Mouse (Mus musculus): ENCODE data around the gene Slc5a2. TPM values are rescaled to one million over a fixed set of nuclear protein-coding genes. Genes with fewer than 3 reads are reported as not detected.

The Slc5a2 gene
- polyA plus RNA-seq (2012; fragmentation: generic; extraction: Trizol), result not detected

GRCm38 (mm10) chr7:128265411-128265810 is at the start of gene Slc5a2:
Gene Slc5a2, plus strand, starts transcription at chr7:128265657.

GRCm38 (mm10) chr7:128236856-128237592 is 28.4 kb upstream of the Slc5a2 start, which contains the start of gene Armc5:
Gene Armc5, plus strand, starts transcription at chr7:128237342.

GRCm38 (mm10) chr7:128237927-128238778 is 27.3 kb upstream of the Slc5a2 start, which contains the start of gene 9130023H24Rik:
Gene 9130023H24Rik, minus strand, starts transcription at chr7:128238031.

GRCm38 (mm10) chr7:128246496-128247391 is 18.7 kb upstream of the Slc5a2 start, which contains the start of gene Tgfb1i1:
Gene Tgfb1i1, plus strand, starts transcription at chr7:128246812.

GRCm38 (mm10) chr7:128297617-128298480 is 32.4 kb downstream of the Slc5a2 start, which contains the start of gene BC017158:
Gene BC017158, minus strand, starts transcription at chr7:128298170.

Other genes starting within 250 kb of the Slc5a2 start
- gene Itgam, start 203.0 kb upstream of the Slc5a2 start, polyA plus RNA-seq (2012; fragmentation: generic; extraction: Trizol), result not detected
- gene Gm49368, start 203.0 kb upstream of the Slc5a2 start, polyA plus RNA-seq (2012; fragmentation: generic; extraction: Trizol), result not detected
- not detected for gene Itgax, start 136.1 kb upstream of the Slc5a2 start, polyA plus RNA-seq (2012; fragmentation: generic; extraction: Trizol)
- gene Itgad, start 111.3 kb upstream of the Slc5a2 start, polyA plus RNA-seq (2012; fragmentation: generic; extraction: Trizol), result not detected
- gene Cox6a2, start 59.3 kb upstream of the Slc5a2 start, polyA plus RNA-seq (2012; fragmentation: generic; extraction: Trizol), result under 1 TPM; 0.14 to 0.90 TPM
- 10 to 100 TPM; 12.7 to 12.8 TPM for gene Armc5, start 28.3 kb upstream of the Slc5a2 start, polyA plus RNA-seq (2012; fragmentation: generic; extraction: Trizol)
- 1 to 10 TPM in 1 of 2 experiments, under 1 TPM in 1; 0.51 to 3.1 TPM for gene 9130023H24Rik, start 27.6 kb upstream of the Slc5a2 start, polyA plus RNA-seq (2012; fragmentation: generic; extraction: Trizol)
- gene Tgfb1i1, start 18.8 kb upstream of the Slc5a2 start, polyA plus RNA-seq (2012; fragmentation: generic; extraction: Trizol), result 100 to 1,000 TPM in 1 of 2 experiments, 10 to 100 TPM in 1; 59.9 to 101 TPM
- gene BC017158, start 32.5 kb downstream of the Slc5a2 start, polyA plus RNA-seq (2012; fragmentation: generic; extraction: Trizol), result 10 to 100 TPM; 10.9 to 13.9 TPM
- 10 to 100 TPM; 21.1 to 38.4 TPM for gene Rgs10, start 153.1 kb downstream of the Slc5a2 start, polyA plus RNA-seq (2012; fragmentation: generic; extraction: Trizol)
- 10 to 100 TPM; 11.8 to 22.1 TPM for gene Tial1, start 196.1 kb downstream of the Slc5a2 start, polyA plus RNA-seq (2012; fragmentation: generic; extraction: Trizol)